Mouse (Mus musculus) kidney, postnatal 36 days (tissue): ENCODE results near the gene Olfr1371.
"Not testable (repeated sequence)": the region's sequence is repeated elsewhere in the genome, so short reads cannot be mapped to it uniquely, and the experiment has no call there.

Experiments
- DNase-seq, 2 experiments: peaks; one replicate each; pipeline ENCODE4 v3.0.0; 2021 to 2022; ENCODE audit warnings: mixed read lengths in 2 of 2

Gene Olfr1371

DNA sequence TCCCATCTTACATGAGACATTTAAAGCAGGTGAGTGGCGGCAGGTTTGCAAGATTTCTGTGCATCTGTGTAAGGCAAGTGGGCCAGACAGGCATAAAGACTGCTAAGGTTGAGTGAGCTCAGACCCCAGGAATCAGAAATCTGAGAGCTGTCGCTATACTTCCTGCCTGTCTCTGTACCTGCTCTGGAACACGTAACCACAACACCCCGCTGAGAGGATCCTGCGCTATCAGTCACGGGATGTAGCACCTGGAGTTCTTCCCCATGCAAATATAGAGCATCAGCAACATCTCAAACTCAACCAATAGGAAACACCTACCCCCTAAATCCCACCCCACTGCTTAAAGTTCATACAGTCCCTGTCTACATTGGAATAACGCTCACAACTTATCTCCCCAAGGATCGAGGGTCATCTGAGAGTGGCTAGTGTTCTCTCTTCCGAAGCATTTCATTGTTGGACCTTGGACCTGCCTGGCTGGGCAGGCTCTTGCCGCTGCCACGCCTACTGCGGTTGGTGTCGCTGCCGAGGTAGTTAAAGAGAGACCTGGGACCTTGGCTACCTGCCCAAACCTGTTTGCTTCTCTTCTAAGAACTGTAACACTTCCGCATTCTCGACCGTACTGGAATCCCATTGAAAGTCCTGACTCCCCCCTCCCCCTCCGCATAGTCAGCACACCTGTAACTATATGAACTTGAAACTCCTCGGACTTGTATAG, 10.3 kb upstream of the Olfr1371 start:
- peak; percentile 97 to 98 for DNase-seq

GRCm38 (mm10) chr11:52222891-52223290, 9.1 kb upstream of the Olfr1371 start:
- peak; percentile 33 to 60 for DNase-seq

GRCm38 (mm10) chr11:52221921-52222320, 8.1 kb upstream of the Olfr1371 start:
- DNase-seq: not testable (repeated sequence)

- DNase-seq: peak; percentile 51 to 90
These were observed 6.5 kb upstream of the Olfr1371 start for GRCm38 (mm10) chr11:52220282-52220681.

DNA sequence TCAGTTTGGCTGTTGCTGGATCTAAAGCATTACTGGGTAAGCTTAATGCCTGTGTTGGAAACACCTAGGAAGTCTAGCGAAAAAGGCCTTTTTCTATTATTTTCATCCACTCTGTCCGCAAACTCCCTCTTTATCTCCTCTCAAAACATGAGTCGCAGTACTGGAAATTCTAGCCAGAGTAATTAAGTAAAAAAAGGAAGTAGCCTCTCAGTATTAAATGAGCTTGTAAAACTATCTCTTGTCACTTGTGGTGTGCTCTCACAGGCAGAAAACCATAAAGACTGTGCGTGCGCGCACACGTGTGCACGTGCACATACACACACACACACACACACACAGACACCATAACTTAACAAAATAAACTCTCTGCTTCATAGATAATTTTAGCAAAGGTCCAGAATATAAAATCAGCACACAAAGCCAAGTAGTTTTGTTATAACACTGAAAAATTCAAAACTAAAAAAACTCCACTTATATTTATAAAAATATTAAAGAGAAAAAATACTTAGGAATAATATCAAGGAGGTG, 17.2 kb downstream of the Olfr1371 start:
- DNase-seq: not testable (repeated sequence)

DNA sequence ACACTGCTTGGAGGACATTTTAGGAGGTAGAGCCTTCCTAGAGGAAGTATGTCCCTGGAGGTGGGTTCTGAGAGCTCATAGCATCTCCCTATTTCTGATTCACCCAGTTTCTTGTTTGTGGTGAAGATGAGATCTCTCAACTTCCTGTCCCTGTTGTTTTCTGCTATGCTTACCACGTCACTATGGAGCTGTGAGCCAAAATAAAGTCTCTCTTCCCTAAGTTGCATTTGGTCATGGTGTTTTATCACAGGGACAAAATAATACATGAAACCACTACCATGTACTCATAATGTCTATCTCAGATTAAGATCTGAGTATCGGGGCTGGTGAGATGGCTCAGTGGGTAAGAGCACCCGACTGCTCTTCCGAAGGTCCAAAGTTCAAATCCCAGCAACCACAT, 33.1 kb downstream of the Olfr1371 start:
- DNase-seq: not testable (repeated sequence)

DNA sequence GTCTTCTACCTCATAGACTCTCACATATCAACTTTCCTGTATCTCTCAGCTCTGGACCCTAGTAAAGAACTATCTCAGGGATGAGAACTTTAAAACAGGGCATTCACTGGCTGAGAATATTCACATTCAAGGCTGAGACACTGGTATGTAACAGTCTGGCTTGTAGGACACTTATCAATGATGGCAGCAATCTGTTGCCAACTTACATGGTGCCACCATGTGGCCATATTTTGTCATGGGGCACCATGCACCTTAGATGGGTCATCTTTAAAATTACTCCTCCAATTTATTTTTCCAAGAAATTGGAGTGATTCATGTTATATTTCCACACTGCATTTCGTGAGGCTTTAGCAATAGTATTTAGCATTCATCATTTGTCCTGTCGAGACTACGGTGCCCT, 33.9 kb downstream of the Olfr1371 start:
- DNase-seq: peak in 1 of 2 experiments; percentile 38

DNA sequence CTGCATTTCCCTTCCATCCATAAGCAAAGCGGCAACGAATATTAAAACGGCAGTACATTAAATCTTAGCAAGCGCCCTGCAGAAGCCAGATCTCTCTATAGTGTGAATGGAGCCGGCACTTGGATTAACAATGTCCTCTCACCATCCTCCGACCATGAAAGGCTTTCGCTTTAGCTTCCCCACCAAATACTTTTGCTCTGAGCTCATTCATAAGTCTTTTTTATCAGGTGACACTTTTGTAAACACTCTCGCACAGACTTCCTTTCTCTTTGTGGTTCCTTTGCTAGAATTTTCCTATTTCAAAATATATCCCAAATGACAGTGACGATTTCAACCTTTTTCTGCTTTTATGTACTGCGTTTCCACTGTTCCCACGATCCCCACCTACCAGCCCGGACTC, 45.3 kb downstream of the Olfr1371 start:
- no peak for DNase-seq

DNA sequence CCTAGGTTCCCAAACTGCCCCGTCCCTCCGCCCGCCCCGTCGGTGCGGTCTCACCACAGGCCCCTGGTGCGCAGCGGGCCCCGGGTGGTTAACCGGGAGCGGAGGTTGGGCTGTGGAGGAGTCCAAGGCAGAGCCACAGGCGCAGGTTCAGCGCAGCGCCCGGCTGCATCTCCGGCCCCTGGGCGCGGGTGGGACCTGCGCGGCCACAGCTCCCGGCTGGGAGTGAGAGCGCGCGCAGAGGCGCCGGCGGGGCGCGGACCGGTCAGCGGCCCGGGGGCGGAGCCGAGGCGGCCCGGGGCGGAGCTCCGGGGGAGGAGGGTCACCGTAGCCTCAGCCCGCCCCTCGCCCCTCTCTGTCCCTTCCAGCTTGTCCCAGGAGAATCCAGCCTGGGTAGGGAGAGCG, 45.9 kb downstream of the Olfr1371 start:
- DNase-seq: peak; percentile 9 to 57

DNA sequence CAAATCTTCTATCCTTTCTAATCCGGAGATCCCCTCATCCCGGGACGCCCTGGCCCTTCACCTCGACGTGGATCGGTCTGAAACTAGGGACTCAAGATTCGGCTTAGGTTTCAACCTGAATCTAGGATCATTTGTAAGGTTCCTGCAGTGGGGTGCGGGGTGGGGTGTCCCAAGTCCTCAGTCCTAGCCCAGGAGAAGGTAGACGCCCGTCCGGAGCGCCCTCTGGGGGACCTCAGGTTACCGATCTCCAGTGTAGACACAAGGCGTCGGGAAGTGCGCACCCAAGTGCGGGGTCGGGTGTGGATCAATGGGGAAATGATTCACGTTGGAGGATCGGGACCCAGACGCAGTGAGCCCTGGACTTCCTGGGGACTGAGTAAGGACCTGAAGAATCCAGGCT, 46.7 kb downstream of the Olfr1371 start:
- DNase-seq: peak; percentile 44 to 71

GRCm38 (mm10) chr11:52163926-52164325, 49.9 kb downstream of the Olfr1371 start:
- DNase-seq: peak; percentile 76 to 82
